9 mouse cellular contexts compared by ENCODE assay signal in the genomic region with DNA sequence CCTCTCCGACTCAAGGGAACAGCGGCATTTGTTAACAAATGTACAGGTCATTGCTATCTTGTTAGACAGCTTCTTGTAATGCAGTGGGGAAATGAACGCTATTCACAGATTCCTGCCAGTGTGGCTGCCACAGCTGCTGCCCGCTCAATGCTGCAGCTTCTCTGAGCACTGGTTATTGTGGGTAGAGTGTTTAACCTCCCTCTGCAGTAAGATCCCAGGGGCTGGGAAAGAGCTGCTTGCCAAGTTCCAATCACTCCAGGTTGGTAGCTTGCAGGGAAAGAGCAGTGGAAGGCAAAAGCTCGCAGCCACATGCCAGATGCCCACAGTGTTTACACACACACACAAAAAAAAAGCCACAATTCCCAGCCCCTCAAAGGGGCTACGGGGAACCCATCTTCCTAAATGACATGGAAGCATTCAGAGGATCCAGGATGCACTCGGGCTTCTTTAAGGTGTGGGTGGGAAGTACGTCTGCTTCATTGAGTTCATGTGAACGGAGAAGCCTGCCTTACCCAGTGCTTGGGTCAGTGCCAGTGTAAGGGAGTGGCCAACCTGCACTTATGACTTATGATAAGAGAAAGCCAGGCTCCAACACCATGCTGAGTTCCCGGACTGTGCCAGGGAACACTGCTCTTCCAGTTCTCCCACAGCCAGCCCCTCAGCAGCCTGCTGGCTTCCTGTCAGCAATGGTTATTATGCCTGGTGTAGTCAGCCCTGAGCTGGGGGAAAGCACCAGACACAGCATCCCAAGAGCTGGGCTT. TPM values are rescaled to one million over a fixed set of nuclear protein-coding genes. Genes with fewer than 3 reads are reported as not detected.
DNase-seq lines count a peak whose midpoint lies in the region; ATAC-seq and TF ChIP-seq lines count a peak whose summit lies in the region.
"Had no signal": no experiment of that assay in that cellular context is flagged by ENCODE, and none has a peak within 500 bp of the region (broad histone marks: within the 10 kb centered on the region; RNA-seq: fewer than 3 reads in every experiment).

No protein-coding gene starts in this region.

- DNase-seq in kidney, postnatal 10 days, result peak; percentile 43
- DNase-seq in kidney, adult 11 months, result no peak
- DNase-seq in adipocyte (ENCODE audit: low spot score), result peak; percentile 57
- DNase-seq in cerebellum, postnatal 14 days, result peak; percentile 87 to 89
- DNase-seq in hindbrain, postnatal 0 days (ENCODE audit: low spot score), result peak; percentile 78
- peak; percentile 79 for DNase-seq in midbrain, postnatal 0 days (ENCODE audit: low spot score)
- DNase-seq in retina, postnatal 1 day, result no peak
- no peak for DNase-seq in thymus, adult 2 months

- WGBS in hindbrain, postnatal 0 days, result 27% methylated on average over 10 of the region's 10 CpGs
- WGBS in midbrain, postnatal 0 days, result 64% methylated on average over 10 of the region's 10 CpGs
- WGBS in thymus, adult 2 months, result 93% methylated on average over 10 of the region's 10 CpGs

- no peaks in the 10 kb centered on the region for H3K9me3 ChIP-seq in hindbrain, postnatal 0 days (ENCODE audit: low read length)
- H3K9me3 ChIP-seq in midbrain, postnatal 0 days (ENCODE audit: low read length), result no peaks in the 10 kb centered on the region

- no peaks in the 10 kb centered on the region for H3K36me3 ChIP-seq in hindbrain, postnatal 0 days (ENCODE audit: insufficient read depth, low read length)
- no peaks in the 10 kb centered on the region for H3K36me3 ChIP-seq in midbrain, postnatal 0 days (ENCODE audit: insufficient read depth, low read length)
- H3K36me3 ChIP-seq in thymus, adult 2 months (ENCODE audit: control insufficient read depth, insufficient read depth, low read length), result no peaks in the 10 kb centered on the region

- H3K27ac ChIP-seq in hindbrain, postnatal 0 days, result peak overlapping the region; percentile 57
- H3K27ac ChIP-seq in midbrain, postnatal 0 days (ENCODE audit: low read depth, low read length), result no peak overlapping the region
- H3K27ac ChIP-seq in thymus, adult 2 months (ENCODE audit: control insufficient read depth, insufficient read depth, low read length), result no peak overlapping the region

- H3K27me3 ChIP-seq in hindbrain, postnatal 0 days (ENCODE audit: insufficient read depth, low read length), result no peaks in the 10 kb centered on the region
- H3K27me3 ChIP-seq in midbrain, postnatal 0 days (ENCODE audit: insufficient read depth, low read length), result no peaks in the 10 kb centered on the region; the same call in 1 of the 2 replicates
- H3K27me3 ChIP-seq in thymus, adult 2 months (ENCODE audit: control insufficient read depth, insufficient read depth, low read length), result no peaks in the 10 kb centered on the region

- no peak for TF ChIP-seq POLR2A in thymus, adult 2 months (IDR thresholded peaks at IDR 0.05; ENCODE audit: control insufficient read depth, extremely low read depth, insufficient read depth, low read length, poor library complexity)

- peaks cover 16% of the 10 kb centered on the region for H3K4me1 ChIP-seq in hindbrain, postnatal 0 days (ENCODE audit: insufficient read depth, low read length)
- H3K4me1 ChIP-seq in midbrain, postnatal 0 days (ENCODE audit: insufficient read depth, low read length), result no peaks in the 10 kb centered on the region; the same call in 1 of the 2 replicates
- peaks cover 3% of the 10 kb centered on the region; the same call in 1 of the 2 replicates for H3K4me1 ChIP-seq in thymus, adult 2 months (replicated peaks; ENCODE audit: control insufficient read depth, insufficient read depth, low read length)

- TF ChIP-seq CTCF in hindbrain, postnatal 0 days (IDR thresholded peaks at IDR 0.05; ENCODE audit: low read depth), result no peak
- no peak for TF ChIP-seq CTCF in midbrain, postnatal 0 days (IDR thresholded peaks at IDR 0.05)
- no peak for TF ChIP-seq CTCF in thymus, adult 2 months (IDR thresholded peaks at IDR 0.05; ENCODE audit: borderline replicate concordance, control insufficient read depth, extremely low read depth, insufficient read depth, low read length, poor library complexity)

- H3K4me3 ChIP-seq in hindbrain, postnatal 0 days (ENCODE audit: low read length), result no peak overlapping the region
- H3K4me3 ChIP-seq in midbrain, postnatal 0 days (ENCODE audit: low read depth, low read length), result no peak overlapping the region
- H3K4me3 ChIP-seq in thymus, adult 2 months (ENCODE audit: control insufficient read depth, insufficient read depth, low read length), result no peak overlapping the region

- H3K4me2 ChIP-seq in hindbrain, postnatal 0 days (ENCODE audit: low read depth, low read length), result 0 out of 2 replicates have a peak overlapping the region, but pooled peaks have one; percentile 21
- no peak overlapping the region for H3K4me2 ChIP-seq in midbrain, postnatal 0 days (ENCODE audit: low read depth, low read length, poor library complexity, severe bottlenecking)

- ATAC-seq in hindbrain, postnatal 0 days, result peak; percentile 80
- no peak for ATAC-seq in midbrain, postnatal 0 days (ENCODE audit: low FRiP score)

- no peak overlapping the region; the same call in 1 of the 2 replicates for H3K9ac ChIP-seq in hindbrain, postnatal 0 days (replicated peaks; ENCODE audit: low read length)
- H3K9ac ChIP-seq in midbrain, postnatal 0 days (replicated peaks; ENCODE audit: low read length, poor library complexity, severe bottlenecking), result no peak overlapping the region

RNA-seq across cellular contexts. Expression of a gene that starts 14.2 kb away (rescaled TPM):
- 33.2 and 35.5 TPM in 2 replicates for total RNA-seq in hindbrain, postnatal 0 days (2014; rRNA removed)
- polyA plus RNA-seq in hindbrain, postnatal 0 days (2015; fragmentation: Nextera tagmentation; extraction: Ambion mirVana), result 30.8 and 32.1 TPM in 2 replicates
- total RNA-seq in midbrain, postnatal 0 days (2014; rRNA removed), result 21.9 and 24.9 TPM in 2 replicates
- polyA plus RNA-seq in midbrain, postnatal 0 days (2015; fragmentation: Nextera tagmentation; extraction: Ambion mirVana), result 23.1 and 23.3 TPM in 2 replicates
- 18.8 and 19.4 TPM in 2 replicates for polyA plus RNA-seq in thymus, adult 2 months (2012; rRNA removed)

RNA-seq across cellular contexts. Expression of a gene that starts 44.9 kb away (rescaled TPM):
- total RNA-seq in hindbrain, postnatal 0 days (2014; rRNA removed), result not detected in 2 replicates
- polyA plus RNA-seq in hindbrain, postnatal 0 days (2015; fragmentation: Nextera tagmentation; extraction: Ambion mirVana), result not detected in 2 replicates
- total RNA-seq in midbrain, postnatal 0 days (2014; rRNA removed), result not detected in 2 replicates
- polyA plus RNA-seq in midbrain, postnatal 0 days (2015; fragmentation: Nextera tagmentation; extraction: Ambion mirVana), result not detected in 2 replicates
- not detected in 2 replicates for polyA plus RNA-seq in thymus, adult 2 months (2012; rRNA removed)
- polyA plus RNA-seq: gonadal fat pad, adult 2 months had no signal

Comparison
In these comparisons a context has a peak if more than half of its experiments do, and no peak if none do; other contexts are left out.
1. DNase-seq: peak in kidney, postnatal 10 days (single experiment), adipocyte (single experiment), cerebellum, postnatal 14 days (2 of 2), hindbrain, postnatal 0 days (single experiment) and midbrain, postnatal 0 days (single experiment); none in kidney, adult 11 months (single experiment), retina, postnatal 1 day (single experiment) and thymus, adult 2 months (single experiment).